Mouse (Mus musculus) lung, adult 2 months (tissue): ENCODE results near the gene Pcnx2.

Source experiments
- CTCF ChIP-seq: fragments of 200-500 bp; IDR thresholded peaks from 2 replicates; pipeline ENCODE4 v1.5.1; 2011; ENCODE audit warnings: mild to moderate bottlenecking, low read length, control low read depth; ENCODE audit not compliant: insufficient read depth
- POLR2A ChIP-seq: fragments of 200-500 bp; IDR thresholded peaks from 2 replicates; pipeline ENCODE4 v1.6.1; 2011; ENCODE audit warnings: low read depth, mild to moderate bottlenecking, control low read depth, low read length, borderline replicate concordance; ENCODE audit errors: extremely low read depth

DNA sequence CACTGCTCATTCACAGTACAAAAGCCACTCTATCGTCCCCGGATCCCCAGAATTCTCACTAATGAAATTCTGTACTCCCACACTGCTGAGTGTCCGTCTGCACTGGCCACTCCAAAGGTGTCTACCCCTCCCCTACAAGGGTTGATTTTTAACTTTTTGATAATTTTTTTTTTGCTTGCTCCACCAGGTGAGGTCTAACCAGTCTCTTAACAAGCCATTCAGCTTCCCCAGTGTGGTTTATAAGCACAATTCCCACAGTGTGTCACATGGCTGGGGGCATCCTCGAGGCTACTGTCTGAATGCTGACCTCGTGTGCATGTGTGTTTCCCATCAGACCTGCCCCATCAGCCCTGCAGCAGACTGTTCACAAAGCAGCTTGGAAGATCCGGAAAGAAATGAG is 40.9 kb downstream of the Pcnx2 start:
- no peak for TF ChIP-seq CTCF
- no peak for TF ChIP-seq POLR2A
